Mouse (Mus musculus): Measurements from ENCODE around the gene Tmem132b. TPM values are rescaled to one million over a fixed set of nuclear protein-coding genes. Genes with fewer than 3 reads are reported as not detected.
A peak's percentile ranks its signal among the peaks of the same experiment; 100 is the strongest.

The Tmem132b gene
- total and polyA plus RNA-seq, 3 experiments, result not detected

GRCm38 (mm10) chr5:125505968-125506367, 25.6 kb upstream of the Tmem132b start:
- Histone ChIP-seq H3K9me3 (replicated peaks; ENCODE audit: low read length) (peaks cover 2% of the 10 kb centered on the region), H3K4me1 (ENCODE audit: control insufficient read depth in 1 of 2, insufficient read depth in 2 of 2) (no peaks in the 10 kb centered on the region), H3K36me3 (replicated peaks in 1 of 2; ENCODE audit: control insufficient read depth in 1 of 2, insufficient read depth in 1 of 2, low read length in 1 of 2) (peaks cover 40 to 88% of the 10 kb centered on the region in 2 experiments), H3K9ac (ENCODE audit: insufficient read depth, low read depth) (no peak overlapping the region), H3K79me2 (replicated peaks; ENCODE audit: control insufficient read depth, extremely low read depth, insufficient read depth, poor library complexity, severe bottlenecking) (no peaks in the 10 kb centered on the region), H3K27ac (ENCODE audit: insufficient read depth, low read depth) (no peak overlapping the region), H3K4me2 (ENCODE audit: insufficient read depth, low read depth, poor library complexity, severe bottlenecking) (no peak overlapping the region), H3K4me3 (replicated peaks in 1 of 3; ENCODE audit: low read depth in 2 of 3, low read length in 2 of 3, poor library complexity in 1 of 3) (no peak overlapping the region), H3K27me3 (replicated peaks) (no peaks in the 10 kb centered on the region)
- no peak for DNase-seq (ENCODE audit: extremely low read depth)
- in situ Hi-C loops (cut with MboI; ENCODE audit: low pct_ligation_motif_present, low pct_unique_long_range_greater_than_20kb, low sequenced_read_pairs), result no loop called here
- dilution Hi-C loops (cut with MboI; ENCODE audit: extremely low pct_ligation_motif_present, extremely low pct_unique_long_range_greater_than_20kb, low sequenced_read_pairs), result no loop called here
- TF ChIP-seq RAD21 (IDR thresholded peaks at IDR 0.05; ENCODE audit: low read depth, low read length) (no peak), HCFC1 (IDR thresholded peaks at IDR 0.05; ENCODE audit: low read depth, low read length) (no peak)

DNA sequence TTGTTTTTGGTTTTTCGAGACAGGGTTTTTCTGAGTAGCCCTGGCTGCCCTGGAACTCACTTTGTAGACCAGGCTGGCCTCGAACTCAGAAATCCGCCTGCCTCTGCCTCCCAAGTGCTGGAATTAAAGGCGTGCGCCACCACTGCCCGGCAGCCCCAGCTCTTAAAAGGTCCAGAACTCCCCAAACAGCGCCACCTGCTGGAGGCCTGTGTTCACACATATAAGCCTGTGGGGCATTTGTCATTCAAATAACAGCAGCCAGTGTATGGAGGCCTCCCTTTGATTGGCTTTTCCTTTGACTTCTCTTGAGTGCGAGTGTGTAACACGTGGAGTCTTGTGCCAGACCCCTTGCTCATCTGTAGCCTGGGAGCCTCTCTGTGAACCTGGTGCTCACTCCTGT, 24.0 kb upstream of the Tmem132b start:
- H3K4me2 ChIP-seq (ENCODE audit: insufficient read depth, low read depth, poor library complexity, severe bottlenecking), result no peak overlapping the region
- no peaks in the 10 kb centered on the region for H3K4me1 ChIP-seq (ENCODE audit: control insufficient read depth in 1 of 2, insufficient read depth in 2 of 2)
- H3K27ac ChIP-seq (ENCODE audit: insufficient read depth, low read depth), result no peak overlapping the region
- H3K27me3 ChIP-seq (replicated peaks), result no peaks in the 10 kb centered on the region
- peak in 1 of 2 experiments; percentile 36; a peak in 1 of 4 replicates for TF ChIP-seq CTCF (conservative IDR thresholded peaks at IDR 0.05 in 1 of 2, IDR thresholded peaks at IDR 0.05 in 1 of 2; ENCODE audit: low read depth in 2 of 2, low read length in 2 of 2)
- TF ChIP-seq USF2 (conservative IDR thresholded peaks at IDR 0.05; ENCODE audit: low read depth, low read length), result no peak
- peaks cover 50 to 89% of the 10 kb centered on the region in 2 experiments for H3K36me3 ChIP-seq (replicated peaks in 1 of 2; ENCODE audit: control insufficient read depth in 1 of 2, insufficient read depth in 1 of 2, low read length in 1 of 2)
- in situ Hi-C loops (cut with MboI; ENCODE audit: low pct_ligation_motif_present, low pct_unique_long_range_greater_than_20kb, low sequenced_read_pairs) (no loop called here), dilution Hi-C loops (cut with MboI; ENCODE audit: extremely low pct_ligation_motif_present, extremely low pct_unique_long_range_greater_than_20kb, low sequenced_read_pairs) (no loop called here)
- DNase-seq (ENCODE audit: extremely low read depth), result no peak
- peaks cover 2% of the 10 kb centered on the region for H3K9me3 ChIP-seq (replicated peaks; ENCODE audit: low read length)
- H3K9ac ChIP-seq (ENCODE audit: insufficient read depth, low read depth), result no peak overlapping the region
- H3K79me2 ChIP-seq (replicated peaks; ENCODE audit: control insufficient read depth, extremely low read depth, insufficient read depth, poor library complexity, severe bottlenecking), result no peaks in the 10 kb centered on the region
- H3K4me3 ChIP-seq (replicated peaks in 1 of 3; ENCODE audit: low read depth in 2 of 3, low read length in 2 of 3, poor library complexity in 1 of 3), result no peak overlapping the region

DNA sequence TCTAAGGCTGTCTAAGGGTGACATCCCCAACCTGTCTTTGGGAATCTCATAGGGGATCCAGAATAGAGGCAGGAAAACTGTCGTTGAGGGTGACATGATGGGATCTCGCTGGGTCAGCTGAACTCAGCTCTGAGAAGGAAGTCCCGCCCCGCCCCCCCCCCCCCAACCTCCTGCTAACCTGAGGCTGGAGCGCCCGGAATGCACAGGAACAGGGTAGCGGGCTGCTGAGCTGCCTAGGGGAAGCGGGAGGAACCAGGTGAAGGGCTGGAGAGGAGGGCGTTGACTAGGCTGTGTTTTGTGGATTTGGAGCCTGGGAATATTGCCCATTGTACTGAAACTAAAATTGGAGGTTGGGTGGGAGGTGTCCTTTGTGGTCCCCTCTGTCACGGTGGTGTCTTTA, 23.6 kb upstream of the Tmem132b start:
- no peaks in the 10 kb centered on the region for H3K79me2 ChIP-seq (replicated peaks; ENCODE audit: control insufficient read depth, extremely low read depth, insufficient read depth, poor library complexity, severe bottlenecking)
- H3K36me3 ChIP-seq (replicated peaks in 1 of 2; ENCODE audit: control insufficient read depth in 1 of 2, insufficient read depth in 1 of 2, low read length in 1 of 2), result peaks cover 52 to 89% of the 10 kb centered on the region in 2 experiments
- H3K27me3 ChIP-seq (replicated peaks), result no peaks in the 10 kb centered on the region
- H3K9me3 ChIP-seq (replicated peaks; ENCODE audit: low read length), result peaks cover 2% of the 10 kb centered on the region
- no peak overlapping the region for H3K4me3 ChIP-seq (replicated peaks in 1 of 3; ENCODE audit: low read depth in 2 of 3, low read length in 2 of 3, poor library complexity in 1 of 3)
- no peaks in the 10 kb centered on the region for H3K4me1 ChIP-seq (ENCODE audit: control insufficient read depth in 1 of 2, insufficient read depth in 2 of 2)
- DNase-seq (ENCODE audit: extremely low read depth), result no peak
- no peak for TF ChIP-seq MEF2A (IDR thresholded peaks at IDR 0.05; ENCODE audit: borderline replicate concordance, low read depth, low read length)
- TF ChIP-seq RCOR1 (conservative IDR thresholded peaks at IDR 0.05; ENCODE audit: low read depth, low read length), result no peak
- no peak for TF ChIP-seq NELFE (IDR thresholded peaks at IDR 0.05; ENCODE audit: low read depth, low read length)
- no peak for TF ChIP-seq NRF1 (IDR thresholded peaks at IDR 0.05; ENCODE audit: low read depth, low read length)
- TF ChIP-seq CTCF (conservative IDR thresholded peaks at IDR 0.05 in 1 of 2, IDR thresholded peaks at IDR 0.05 in 1 of 2; ENCODE audit: low read depth in 2 of 2, low read length in 2 of 2), result no peak
- no peak for TF ChIP-seq E2F4 (IDR thresholded peaks at IDR 0.05; ENCODE audit: insufficient replicate concordance, low read depth, low read length)
- TF ChIP-seq ETS1 (conservative IDR thresholded peaks at IDR 0.05; ENCODE audit: low read depth, low read length), result no peak
- no peak overlapping the region for H3K27ac ChIP-seq (ENCODE audit: insufficient read depth, low read depth)
- in situ Hi-C loops (cut with MboI; ENCODE audit: low pct_ligation_motif_present, low pct_unique_long_range_greater_than_20kb, low sequenced_read_pairs) (no loop called here), dilution Hi-C loops (cut with MboI; ENCODE audit: extremely low pct_ligation_motif_present, extremely low pct_unique_long_range_greater_than_20kb, low sequenced_read_pairs) (no loop called here)
- no peak overlapping the region for H3K9ac ChIP-seq (ENCODE audit: insufficient read depth, low read depth)
- H3K4me2 ChIP-seq (ENCODE audit: insufficient read depth, low read depth, poor library complexity, severe bottlenecking), result no peak overlapping the region
